Mouse (Mus musculus) testis, postnatal 10 days (tissue): ENCODE data around the gene Ltb4r1.

Source experiments
- DNase-seq: peaks from one replicate; pipeline ENCODE4 v3.0.0; 2021; ENCODE audit warnings: low spot score

Ltb4r1 gene

DNA sequence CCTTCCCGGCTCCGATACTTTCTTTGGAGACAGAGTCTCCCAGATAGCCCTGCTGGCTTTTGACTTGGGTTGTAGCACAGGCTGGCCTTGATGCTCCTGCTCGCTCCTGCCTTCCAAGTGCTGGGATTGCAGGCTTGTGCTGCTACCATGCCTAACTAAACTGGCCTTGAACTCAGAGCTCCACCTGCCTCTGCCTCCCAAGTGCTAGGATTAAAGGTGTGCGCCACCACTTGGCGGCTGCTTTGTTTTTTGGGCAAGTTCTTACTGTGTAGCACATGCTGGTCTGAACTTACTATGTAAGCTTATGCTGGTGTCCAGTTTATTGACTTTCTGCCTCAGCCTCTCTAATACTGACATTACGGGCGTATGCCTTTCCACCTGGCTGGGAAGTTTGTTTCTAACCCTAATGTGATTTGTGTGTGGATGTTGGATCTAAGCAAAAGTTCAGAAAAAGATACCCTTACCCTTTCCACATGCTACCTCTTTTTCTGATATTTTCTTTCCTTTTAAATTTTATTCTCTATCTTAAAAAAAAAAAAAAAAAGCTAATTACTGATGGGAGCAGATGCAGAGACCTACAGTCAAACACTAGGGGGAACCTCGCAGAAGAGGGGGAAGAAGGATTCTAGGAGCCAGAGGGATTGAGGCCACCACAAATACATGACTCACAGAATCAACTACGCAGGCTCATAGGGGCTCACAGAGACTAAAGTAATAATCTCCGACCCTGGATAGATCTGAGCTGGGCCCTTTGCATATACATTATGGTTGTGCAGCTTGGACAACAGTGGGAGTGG lies 18.5 kb upstream of the Ltb4r1 start:
- DNase-seq: no peak

DNA sequence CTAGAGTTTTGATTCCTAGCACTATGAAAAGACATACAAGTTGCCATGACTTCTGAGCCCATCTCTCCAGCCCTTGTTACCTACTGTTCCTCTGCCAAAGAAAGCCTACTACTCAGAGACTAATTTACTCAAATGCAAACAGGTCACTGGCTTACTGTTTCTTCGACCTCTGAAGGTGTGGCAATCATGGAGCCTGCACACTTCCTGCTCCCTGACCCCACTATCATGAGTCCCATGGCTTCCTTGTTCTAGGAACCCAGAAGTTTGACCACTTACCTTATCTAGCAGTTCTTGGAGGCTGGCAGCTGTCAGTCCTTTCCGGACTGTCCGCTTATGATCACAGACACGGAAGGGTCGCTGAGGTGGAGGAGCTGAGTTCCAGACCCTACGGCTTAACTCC lies 8.2 kb upstream of the Ltb4r1 start:
- no peak for DNase-seq

DNA sequence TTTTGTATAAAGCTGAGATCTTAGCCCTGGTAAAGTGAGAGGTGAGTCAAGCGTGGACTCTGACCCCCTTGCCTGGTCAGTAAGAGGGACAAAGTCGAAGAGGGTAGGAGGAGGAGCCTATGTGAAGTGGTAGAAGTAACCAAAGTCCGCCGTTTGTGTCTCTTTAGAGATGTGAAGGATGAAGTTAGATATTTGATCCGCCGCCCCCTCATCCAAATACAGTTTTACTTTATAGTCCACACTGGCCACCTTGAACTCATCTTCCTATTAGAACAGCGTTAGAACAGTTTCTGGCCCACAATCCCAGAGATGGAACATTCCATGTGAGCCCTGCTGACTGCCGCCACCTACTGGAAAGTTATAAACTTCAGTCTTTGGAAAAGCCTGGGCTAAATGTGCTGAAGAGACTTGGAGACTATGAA lies 7.4 kb upstream of the Ltb4r1 start, which contains the start of gene Cideb:
TSS of gene Cideb (minus strand) at position 96 of the 422 bp plus-strand sequence.
- DNase-seq: no peak

DNA sequence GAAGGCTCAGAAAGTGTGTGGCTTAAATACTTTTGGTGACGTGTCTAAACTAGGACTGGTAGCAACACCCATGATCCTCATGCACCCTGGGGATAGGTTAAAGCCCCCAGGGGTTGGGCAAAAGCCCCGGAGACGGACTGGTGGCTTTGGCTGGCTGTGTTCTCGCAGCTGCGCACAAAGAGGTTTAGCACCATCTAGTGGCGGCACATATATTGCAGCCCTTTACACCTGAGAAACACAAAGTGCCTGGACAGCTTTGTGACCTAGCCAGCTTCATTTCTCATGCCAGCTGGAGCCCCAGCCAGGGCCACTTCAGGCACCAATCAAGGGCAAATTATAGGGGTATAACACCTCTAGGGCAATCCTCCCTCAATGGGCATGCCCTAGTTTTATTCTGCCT lies 5.6 kb upstream of the Ltb4r1 start:
- DNase-seq: peak; percentile 90

DNA sequence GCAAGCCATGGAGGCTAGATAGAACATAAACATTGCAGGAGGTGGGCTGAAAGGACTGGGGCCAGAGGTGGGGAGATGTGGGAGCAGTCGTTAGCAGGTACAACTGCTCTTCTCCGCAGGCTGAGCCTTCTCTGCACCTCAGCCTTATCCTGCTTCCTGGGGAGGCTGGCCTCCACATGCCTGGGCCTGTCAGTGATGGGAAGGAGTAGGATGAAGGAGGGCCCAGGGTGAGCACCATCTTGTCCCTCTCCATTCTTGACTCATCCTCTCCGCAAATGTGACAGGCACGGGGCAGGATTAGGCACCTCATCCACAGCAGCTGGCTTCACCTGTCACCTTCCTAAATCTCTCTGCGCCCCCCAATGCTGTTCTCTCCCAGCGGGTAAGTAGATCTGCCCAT lies 4.6 kb upstream of the Ltb4r1 start, which contains the start of gene Ltb4r2:
TSS of gene Ltb4r2 (plus strand) at position 266 of the 400 bp plus-strand sequence.
- DNase-seq: no peak

DNA sequence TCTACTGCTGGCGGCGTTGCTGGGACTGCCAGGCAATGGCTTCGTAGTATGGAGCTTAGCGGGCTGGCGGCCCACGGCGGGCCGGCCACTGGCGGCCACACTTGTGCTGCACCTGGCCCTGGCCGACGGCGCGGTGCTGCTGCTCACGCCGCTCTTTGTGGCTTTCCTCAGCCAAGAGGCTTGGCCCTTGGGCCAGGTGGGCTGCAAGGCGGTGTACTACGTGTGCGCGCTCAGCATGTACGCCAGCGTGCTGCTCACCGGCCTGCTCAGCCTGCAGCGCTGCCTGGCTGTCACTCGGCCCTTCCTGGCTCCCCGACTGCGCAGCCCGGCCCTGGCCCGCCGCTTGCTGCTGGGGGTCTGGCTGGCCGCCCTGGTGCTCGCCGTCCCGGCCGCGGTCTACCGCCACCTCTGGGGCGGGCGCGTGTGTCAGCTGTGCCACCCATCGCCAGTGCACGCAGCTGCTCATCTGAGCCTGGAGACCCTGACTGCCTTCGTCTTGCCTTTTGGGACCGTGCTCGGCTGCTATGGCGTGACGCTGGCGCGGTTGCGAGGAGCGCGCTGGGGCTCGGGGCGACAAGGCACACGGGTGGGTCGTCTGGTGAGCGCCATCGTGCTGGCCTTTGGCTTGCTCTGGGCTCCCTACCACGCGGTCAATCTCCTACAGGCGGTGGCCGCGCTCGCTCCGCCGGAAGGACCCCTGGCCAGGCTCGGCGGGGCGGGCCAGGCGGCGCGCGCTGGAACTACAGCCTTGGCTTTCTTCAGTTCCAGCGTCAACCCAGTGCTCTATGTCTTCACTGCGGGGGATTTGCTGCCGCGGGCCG lies 3.6 kb upstream of the Ltb4r1 start:
- DNase-seq: peak; percentile 71

DNA sequence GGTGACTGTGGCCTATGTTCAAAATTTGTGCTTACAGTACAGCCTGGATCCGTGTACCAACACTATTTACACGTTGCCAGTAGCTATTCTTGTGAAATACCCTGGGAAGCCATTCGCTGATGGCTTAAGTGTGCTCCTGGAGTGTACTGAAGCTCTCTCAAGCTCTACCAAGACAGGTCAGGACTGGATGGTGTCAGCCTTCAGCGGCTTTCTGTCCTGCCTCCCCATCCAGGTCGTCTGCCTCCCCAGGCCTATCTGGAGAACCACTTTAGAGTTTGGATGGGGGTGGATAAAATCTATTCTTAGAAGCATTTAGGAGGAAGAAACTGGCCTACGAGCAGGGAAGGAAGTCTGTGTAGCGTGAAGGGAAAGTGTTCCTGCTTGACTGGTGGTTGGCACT lies 2.6 kb upstream of the Ltb4r1 start:
- no peak for DNase-seq

DNA sequence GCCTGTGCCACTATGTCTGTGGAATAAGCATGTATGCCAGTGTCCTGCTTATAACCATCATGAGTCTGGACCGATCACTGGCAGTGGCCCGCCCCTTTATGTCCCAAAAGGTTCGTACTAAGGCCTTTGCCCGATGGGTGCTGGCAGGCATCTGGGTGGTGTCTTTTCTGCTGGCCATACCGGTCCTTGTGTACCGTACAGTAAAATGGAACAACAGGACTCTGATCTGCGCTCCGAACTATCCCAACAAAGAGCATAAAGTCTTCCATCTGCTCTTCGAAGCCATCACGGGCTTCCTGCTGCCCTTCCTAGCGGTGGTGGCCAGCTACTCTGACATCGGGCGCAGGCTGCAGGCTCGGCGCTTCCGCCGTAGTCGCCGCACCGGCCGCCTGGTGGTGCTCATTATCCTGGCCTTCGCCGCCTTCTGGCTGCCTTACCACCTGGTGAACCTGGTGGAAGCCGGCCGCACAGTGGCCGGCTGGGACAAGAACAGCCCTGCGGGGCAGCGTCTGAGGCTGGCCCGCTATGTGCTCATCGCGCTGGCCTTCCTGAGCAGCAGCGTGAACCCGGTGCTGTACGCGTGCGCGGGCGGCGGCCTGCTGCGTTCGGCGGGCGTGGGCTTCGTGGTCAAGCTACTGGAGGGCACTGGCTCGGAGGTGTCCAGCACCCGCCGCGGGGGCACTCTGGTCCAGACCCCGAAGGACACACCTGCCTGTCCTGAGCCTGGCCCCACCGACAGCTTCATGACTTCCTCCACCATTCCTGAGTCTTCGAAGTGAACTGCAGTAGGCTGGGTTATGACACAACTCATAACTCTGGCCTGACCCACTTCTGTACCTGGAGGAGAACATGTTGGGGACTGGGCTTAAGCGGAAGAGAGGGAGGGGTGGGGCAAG lies 2.0 kb downstream of the Ltb4r1 start:
- DNase-seq: peak; percentile 68

DNA sequence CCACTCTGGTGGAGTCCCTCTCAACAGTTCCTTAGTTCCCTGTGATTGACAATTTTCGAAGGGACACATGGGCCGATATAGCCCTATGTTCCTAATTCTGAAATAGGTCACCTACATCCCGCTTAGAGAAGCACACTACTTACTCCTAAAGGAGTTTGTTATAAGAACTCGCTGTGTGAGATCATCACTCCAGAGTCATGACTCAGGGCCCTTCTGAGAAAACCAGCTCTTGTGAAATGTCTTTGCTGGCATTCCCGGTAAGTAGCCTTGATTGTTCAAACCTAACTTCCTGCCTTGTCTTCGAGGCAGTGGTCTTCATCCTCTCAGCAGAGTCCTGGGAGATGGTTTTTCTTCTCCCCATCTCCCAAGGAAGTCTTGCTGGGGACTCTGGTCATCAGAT lies 2.8 kb downstream of the Ltb4r1 start:
- DNase-seq: no peak

DNA sequence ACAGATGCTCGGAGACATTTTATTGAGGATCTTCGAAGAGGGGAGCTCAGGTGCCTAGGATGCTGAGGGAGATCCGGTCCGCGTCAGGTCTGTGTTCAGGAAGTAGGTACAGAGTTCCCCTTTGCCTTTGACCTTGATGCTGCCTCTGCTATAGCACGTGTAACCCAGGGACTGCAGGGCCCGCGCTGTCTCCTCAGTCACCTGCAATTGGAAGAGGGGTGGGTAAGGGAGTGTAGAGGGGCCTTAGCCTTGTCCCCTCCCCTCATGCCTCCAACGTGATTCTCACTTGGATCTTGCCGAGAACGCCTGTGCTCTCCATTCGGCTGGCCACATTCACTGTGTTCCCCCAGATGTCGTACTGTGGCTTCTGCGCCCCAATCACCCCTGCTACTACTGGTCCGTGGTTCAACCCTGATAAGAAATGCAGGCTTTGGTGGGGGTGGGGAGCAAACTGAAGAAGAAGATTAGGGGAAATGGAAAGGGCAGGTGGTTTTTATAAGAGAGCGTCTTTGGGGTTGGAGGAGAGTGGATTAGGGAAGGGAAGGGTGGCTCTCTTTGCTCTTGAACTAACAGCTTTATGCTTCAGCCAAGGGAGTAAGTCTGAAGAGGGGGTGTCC lies 3.4 kb downstream of the Ltb4r1 start:
- no peak for DNase-seq

DNA sequence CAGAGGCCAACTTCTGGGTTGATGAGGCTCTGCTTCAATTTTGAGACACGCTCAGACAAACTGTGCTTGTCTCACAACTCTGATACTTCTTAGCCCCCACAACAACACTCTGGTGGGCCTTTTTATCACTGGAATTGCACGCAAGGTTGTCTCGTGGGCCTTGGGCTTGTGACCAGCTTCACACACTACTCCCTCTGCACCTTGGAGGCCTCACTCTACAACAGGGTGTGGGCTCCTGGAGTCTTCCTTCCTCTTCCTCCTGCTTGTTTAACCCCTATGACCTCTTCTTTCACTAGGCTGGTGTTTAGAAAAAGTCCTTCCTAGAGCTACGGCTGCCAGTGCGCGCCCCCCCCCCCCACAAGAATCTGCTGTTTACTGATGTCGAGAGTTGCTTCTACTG lies 10.9 kb downstream of the Ltb4r1 start:
- DNase-seq: peak; percentile 27

DNA sequence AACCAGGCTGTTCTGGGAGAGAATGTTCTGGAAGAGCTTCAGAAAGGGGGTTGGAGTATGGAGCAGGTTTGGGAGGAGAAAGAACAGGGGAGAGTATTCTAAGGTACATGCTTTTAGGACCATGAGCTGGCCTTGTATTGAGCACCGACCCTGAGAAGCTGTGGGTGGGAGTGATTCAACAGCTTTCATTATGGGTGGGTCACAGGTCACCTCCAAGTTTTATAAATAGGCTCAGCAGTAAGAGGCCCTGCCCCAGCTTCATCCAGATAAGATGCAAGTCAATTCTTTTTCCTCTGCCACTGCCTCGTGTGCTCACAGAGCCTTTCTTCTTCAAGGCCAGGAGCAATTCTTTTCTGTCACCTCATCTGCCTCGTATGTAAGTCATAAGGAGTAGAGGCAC lies 11.4 kb downstream of the Ltb4r1 start:
- DNase-seq: peak; percentile 33

DNA sequence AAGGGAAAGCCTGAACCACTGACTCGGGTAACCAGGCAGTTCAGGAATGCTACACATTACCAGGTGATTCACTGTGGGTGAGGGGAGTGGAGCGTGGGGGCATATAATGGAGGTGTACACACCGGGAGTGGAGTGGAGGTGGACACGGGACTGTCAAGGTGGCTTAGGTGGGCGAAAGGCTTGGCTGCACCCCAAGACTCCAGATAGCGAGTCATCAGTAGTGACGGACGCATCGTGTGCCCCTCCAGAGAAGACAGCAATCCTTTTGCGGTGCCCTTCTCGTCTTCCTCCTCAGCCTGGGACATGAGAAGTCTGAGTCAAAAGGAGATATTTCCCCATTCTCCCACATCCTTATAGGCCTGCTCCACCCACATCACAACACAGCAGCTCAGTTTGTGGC lies 12.0 kb downstream of the Ltb4r1 start:
- DNase-seq: peak; percentile 39

DNA sequence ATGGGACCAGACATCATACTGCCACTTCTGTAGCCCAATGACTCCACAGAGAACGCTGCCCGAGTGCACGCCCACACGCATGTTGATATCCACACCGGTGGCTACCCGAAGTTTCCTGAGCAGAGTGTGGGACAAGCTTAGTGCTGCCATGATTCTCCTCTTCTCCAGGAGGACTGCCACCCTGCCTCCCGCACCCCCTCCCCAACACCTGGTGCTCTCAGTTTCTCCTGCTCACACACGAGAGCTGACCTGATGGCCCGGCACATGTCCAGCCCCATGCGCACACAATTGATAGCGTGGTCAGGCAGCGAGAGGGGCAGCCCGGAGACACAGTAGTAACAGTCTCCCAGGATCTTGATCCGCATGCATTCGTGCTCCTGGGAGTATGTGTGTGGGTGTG lies 12.9 kb downstream of the Ltb4r1 start:
- DNase-seq: peak; percentile 39

DNA sequence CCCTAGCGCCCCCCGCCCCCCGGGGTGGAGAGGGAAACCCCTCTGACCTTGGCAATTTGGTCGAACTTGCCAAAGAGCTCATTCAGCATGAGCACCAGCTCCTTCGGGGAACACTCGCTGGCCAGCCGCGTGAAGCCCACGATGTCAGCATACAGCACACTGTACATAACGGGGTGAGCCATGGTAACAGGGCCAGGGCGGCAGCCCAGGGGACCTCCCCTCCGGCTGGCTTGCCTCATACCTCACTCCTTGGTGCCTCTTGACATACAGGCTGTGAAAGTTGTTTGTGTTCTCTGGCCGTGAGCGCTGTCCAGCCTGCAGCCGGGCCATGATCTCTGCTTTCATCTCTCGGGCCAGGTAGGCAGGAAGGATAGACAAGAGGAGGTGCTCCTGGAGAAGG lies 13.9 kb downstream of the Ltb4r1 start:
- DNase-seq: peak; percentile 47

DNA sequence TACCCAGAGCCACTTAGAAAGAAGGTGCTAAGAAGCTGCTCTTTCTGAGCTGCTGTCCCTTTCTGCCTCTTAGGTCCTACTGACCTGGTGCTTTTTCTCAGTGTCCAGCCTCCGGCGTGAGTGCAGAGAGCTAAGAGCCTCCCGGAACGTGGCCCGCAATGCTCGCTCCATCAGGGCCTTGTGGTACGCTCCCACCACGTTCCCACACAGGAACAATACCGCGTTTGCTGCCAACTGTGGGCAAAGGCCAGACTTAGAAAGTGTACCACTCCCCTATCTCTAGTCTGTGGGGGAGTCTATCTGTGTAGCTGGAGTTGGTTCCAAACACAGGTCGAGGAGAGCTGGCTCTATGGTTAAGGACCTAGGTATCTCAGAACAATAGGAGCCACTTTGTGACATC lies 15.0 kb downstream of the Ltb4r1 start:
- DNase-seq: peak; percentile 45

DNA sequence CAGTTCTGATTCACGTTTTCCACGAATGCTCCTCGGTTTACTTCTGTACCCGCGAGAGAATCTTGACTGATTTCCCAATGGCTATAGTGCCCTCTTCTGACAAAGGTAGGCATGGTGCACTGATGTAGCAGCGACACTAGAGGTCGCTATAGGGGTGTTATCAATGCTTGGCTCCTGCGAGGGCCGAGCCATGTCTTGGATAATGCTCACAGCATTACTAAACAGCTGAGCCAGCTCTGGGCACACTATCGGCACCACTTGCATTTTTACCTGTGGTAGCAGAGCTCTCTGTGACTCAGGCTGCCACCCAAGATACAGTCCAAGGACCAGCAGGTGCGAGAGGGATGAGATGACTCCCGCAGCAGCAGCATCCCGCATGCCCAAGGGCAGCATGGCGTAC lies 15.5 kb downstream of the Ltb4r1 start:
- peak; percentile 58 for DNase-seq

DNA sequence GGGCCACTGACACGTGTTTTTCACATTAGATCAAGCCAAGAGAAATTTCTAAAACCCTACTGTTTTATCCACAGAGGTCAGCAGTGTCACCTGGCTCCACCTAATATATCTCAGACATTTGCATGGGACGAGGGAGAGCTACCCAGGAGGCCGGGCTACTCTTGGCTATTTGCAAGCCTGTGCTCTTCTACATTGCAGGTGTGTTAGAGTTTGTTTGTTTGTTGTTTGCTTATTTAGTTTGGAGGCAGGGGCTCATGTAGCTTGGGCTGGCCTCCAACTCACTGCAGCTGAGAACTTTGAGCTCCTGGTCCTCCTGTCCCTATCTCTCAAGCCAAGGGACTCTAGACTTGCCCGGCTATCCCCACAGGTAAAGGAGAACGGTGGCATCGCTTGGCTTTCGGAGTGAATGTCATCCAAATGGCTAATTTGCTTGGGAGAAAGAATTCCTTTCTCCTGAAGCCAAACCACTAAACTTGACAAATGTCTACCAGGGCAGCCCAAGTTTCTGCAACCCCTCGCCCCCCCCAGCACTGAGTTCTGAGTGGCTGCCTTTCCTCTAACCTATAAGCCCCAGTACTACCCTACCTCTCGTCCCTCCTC lies 16.7 kb downstream of the Ltb4r1 start:
- peak; percentile 40 for DNase-seq

DNA sequence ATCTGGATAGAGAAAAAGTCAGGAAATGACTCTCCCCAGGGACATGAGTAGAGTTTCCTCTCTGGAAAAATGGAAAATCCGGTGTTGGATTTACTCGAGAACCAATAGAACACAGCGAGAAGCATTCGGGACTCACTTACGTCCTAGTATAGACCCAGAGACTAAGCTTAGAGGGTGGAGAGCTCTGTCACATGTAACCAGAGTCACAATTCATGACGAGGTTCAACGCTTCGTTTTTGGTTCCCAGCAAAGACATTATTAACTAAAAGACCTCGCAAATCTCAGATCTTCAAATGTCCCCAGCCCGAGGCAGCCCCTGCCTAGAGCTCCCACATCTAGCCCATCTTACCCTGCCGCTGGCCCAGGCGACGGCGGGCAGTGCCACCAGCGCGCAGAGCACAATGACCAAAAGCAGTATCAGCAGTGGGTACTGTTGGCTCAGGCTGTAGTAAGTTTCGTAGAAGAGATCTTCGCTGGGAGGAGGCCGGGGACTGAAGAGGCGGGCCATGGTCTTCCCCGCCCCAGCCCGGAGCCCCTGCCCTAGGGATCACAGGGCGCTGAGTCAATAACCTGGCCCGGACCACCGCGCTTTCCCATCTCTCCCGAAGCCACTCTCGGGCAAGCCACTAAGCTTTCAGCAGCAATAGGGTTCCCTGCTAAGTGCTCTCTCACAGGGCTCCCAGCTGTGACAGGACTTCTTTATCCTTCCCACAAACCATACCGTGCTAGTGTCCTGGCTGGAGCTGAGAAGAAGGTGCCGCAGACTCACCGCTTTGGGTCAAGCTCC lies 17.6 kb downstream of the Ltb4r1 start:
- DNase-seq: peak; percentile 50

DNA sequence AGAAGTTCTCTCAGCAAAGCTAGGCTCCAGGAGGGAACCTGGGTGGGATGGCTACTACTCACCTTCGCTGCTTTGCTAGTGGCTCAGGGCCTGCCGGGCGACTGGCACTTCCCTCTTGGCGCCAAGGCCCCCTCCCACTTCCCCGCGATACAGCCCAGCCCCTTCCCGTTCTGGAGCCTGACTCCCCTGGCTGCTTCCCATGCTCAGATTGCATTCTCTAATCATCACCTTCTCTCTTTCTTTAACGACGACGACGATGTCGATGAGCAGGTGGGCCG lies 18.1 kb downstream of the Ltb4r1 start, which contains the start of gene Adcy4:
TSS of gene Adcy4 (minus strand) at position 138 of the 278 bp plus-strand sequence.
- DNase-seq: peak; percentile 43

DNA sequence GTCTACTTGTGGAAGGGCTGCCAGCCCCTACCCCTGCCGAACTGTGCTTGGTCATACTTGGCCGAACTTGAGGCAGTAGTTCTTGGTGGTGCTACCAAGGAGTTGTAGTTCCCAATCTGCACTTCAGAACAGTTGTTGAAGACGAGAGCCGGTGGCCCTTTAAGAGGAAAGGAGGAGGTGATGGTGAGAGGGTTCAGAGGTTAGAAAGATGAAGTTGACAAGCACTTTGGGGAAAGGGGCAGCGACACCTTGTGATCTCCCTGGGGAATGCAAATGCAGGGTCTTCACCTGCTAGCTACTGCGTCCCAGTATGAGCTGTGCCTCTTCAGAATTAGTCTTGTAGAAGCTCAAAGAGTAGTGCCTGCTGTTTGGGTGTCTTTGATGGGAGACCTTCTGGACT lies 19.4 kb downstream of the Ltb4r1 start:
- no peak for DNase-seq
